Mouse (Mus musculus): ENCODE measurements around the gene Atox1. TPM values are rescaled to one million over a fixed set of nuclear protein-coding genes. Genes with fewer than 3 reads are reported as not detected.

Atox1 gene
- total and polyA plus RNA-seq, 3 experiments: 258 to 365 TPM; not detected in 1

DNA sequence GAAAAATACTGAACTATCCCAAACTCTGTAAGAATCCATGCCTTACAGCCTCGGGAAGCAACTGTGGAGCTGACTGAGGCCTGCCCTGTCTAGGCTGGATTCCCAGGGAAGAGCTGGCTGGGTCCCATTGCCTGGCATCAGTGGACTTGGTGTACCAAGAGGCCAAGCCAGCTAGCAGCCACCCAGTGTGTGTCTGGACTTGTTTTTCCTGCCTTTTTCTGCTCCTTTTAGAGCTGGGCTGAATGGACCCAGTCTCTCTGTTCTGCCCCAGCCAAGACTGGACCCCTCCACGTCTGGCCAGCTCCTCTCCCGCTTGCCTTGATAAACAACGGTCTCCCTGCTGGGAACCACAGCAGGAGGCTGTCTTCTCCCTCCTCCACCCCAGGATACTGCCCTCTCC is 23.0 kb downstream of the Atox1 start:
- no peak for DNase-seq (ENCODE audit: low read depth, low spot score)
- no peaks in the 10 kb centered on the region for H3K36me3 ChIP-seq (ENCODE audit: control insufficient read depth in 1 of 2, insufficient read depth in 2 of 2, low read length in 2 of 2)
- no peaks in the 10 kb centered on the region for H3K79me2 ChIP-seq (ENCODE audit: control insufficient read depth, insufficient read depth, low read length, poor library complexity)
- H3K9me3 ChIP-seq (replicated peaks; ENCODE audit: insufficient read depth, low read length): no peaks in the 10 kb centered on the region
- no peak for TF ChIP-seq ZMIZ1 (IDR thresholded peaks at IDR 0.05; ENCODE audit: low read depth, low read length)
- TF ChIP-seq RCOR1 (IDR thresholded peaks at IDR 0.05; ENCODE audit: low read depth, low read length): no peak
- TF ChIP-seq MAX (IDR thresholded peaks at IDR 0.05; ENCODE audit: low read length): no peak
- TF ChIP-seq MYC (IDR thresholded peaks at IDR 0.05; ENCODE audit: low read depth, low read length): no peak
- H3K4me1 ChIP-seq (ENCODE audit: control insufficient read depth in 1 of 2, insufficient read depth in 2 of 2, low read length in 2 of 2): no peaks in the 10 kb centered on the region
- no peak overlapping the region for H3K27ac ChIP-seq (ENCODE audit: control insufficient read depth, low read depth, low read length)
- peaks cover 16 to 22% of the 10 kb centered on the region in 2 experiments for H3K27me3 ChIP-seq (ENCODE audit: control insufficient read depth in 1 of 2, insufficient read depth in 2 of 2, low read length in 2 of 2)
- no peak overlapping the region for H3K4me3 ChIP-seq (ENCODE audit: control insufficient read depth in 1 of 2, insufficient read depth in 1 of 2, low read depth in 2 of 2, low read length in 2 of 2)
- H3K9ac ChIP-seq (ENCODE audit: control insufficient read depth, low read depth, low read length, poor library complexity, severe bottlenecking): no peak overlapping the region

DNA sequence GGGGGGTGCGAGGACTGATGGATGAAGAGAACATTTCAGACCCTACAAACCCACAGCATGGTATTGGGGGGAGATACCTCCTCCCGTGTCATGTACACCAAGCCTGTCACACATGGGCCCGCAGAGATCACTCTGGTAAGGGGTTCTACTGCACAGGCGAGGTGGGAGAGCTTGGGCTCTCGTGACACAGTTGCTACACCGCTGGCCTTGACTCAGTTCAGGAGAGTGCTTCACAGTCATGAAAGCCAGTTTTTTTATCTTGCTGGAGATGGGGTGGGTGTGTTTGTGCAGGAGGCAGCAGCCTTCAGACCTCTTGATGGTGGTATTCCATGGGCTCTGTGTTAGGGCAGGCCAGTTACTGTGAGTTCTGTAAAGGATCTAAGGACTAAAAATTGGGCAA is 24.9 kb downstream of the Atox1 start:
- Histone ChIP-seq H3K79me2 (ENCODE audit: control insufficient read depth, insufficient read depth, low read length, poor library complexity) (no peaks in the 10 kb centered on the region), H3K36me3 (ENCODE audit: control insufficient read depth in 1 of 2, insufficient read depth in 2 of 2, low read length in 2 of 2) (no peaks in the 10 kb centered on the region), H3K9ac (ENCODE audit: control insufficient read depth, low read depth, low read length, poor library complexity, severe bottlenecking) (no peak overlapping the region), H3K4me1 (ENCODE audit: control insufficient read depth in 1 of 2, insufficient read depth in 2 of 2, low read length in 2 of 2) (no peaks in the 10 kb centered on the region), H3K27me3 (ENCODE audit: control insufficient read depth in 1 of 2, insufficient read depth in 2 of 2, low read length in 2 of 2) (peaks cover 24 to 29% of the 10 kb centered on the region in 2 experiments), H3K9me3 (replicated peaks; ENCODE audit: insufficient read depth, low read length) (no peaks in the 10 kb centered on the region), H3K4me3 (ENCODE audit: control insufficient read depth in 1 of 2, insufficient read depth in 1 of 2, low read depth in 2 of 2, low read length in 2 of 2) (no peak overlapping the region), H3K27ac (ENCODE audit: control insufficient read depth, low read depth, low read length) (no peak overlapping the region)
- no peak for DNase-seq (ENCODE audit: low read depth, low spot score)
- TF ChIP-seq ETS1 (IDR thresholded peaks at IDR 0.05; ENCODE audit: low read depth, low read length): no peak
- TF ChIP-seq MXI1 (IDR thresholded peaks at IDR 0.05; ENCODE audit: low read depth, low read length): no peak
- TF ChIP-seq CHD1 (IDR thresholded peaks at IDR 0.05; ENCODE audit: low read depth, low read length): no peak
- TF ChIP-seq POLR2A (IDR thresholded peaks at IDR 0.05; ENCODE audit: control insufficient read depth in 1 of 2, insufficient read depth in 1 of 2, low read depth in 1 of 2, low read length in 2 of 2, poor library complexity in 1 of 2): no peak
- no peak for TF ChIP-seq POLR2AphosphoS5 (IDR thresholded peaks at IDR 0.05; ENCODE audit: borderline replicate concordance, low read depth, low read length)
- TF ChIP-seq SMC3 (IDR thresholded peaks at IDR 0.05; ENCODE audit: low read depth, low read length): no peak
- no peak for TF ChIP-seq ZC3H11A (IDR thresholded peaks at IDR 0.05; ENCODE audit: low read depth, low read length)
- TF ChIP-seq EP300 (IDR thresholded peaks at IDR 0.05; ENCODE audit: low read depth in 1 of 2, low read length in 2 of 2): no peak
- no peak for TF ChIP-seq POLR2AphosphoS2 (IDR thresholded peaks at IDR 0.05; ENCODE audit: low read length)

DNA sequence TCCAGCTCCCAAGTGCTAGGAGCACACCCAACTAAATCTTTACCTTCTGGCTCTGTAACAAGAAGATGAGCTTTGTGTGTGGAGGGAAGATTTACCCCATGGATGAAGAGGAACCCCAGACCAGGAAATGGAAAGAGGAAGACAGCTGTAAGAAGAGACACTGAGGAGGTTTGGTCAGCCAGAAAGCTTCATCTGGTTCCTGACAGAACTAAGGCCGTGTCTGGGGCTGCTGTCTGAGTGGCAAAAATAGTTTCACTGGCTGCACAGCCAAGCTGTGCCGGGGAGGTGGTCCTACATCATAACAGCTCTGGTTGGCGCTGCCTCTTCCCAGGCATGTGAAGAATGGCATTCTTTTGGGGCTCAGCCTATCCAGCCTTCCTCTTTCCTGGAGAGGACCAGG is 28.1 kb downstream of the Atox1 start:
- TF ChIP-seq UBTF (IDR thresholded peaks at IDR 0.05; ENCODE audit: borderline replicate concordance, insufficient read depth, low read depth, low read length) (no peak), TBP (IDR thresholded peaks at IDR 0.05; ENCODE audit: low read depth, low read length) (no peak), MAZ (IDR thresholded peaks at IDR 0.05; ENCODE audit: low read depth, low read length) (no peak), CHD1 (IDR thresholded peaks at IDR 0.05; ENCODE audit: low read depth, low read length) (no peak), ELF1 (IDR thresholded peaks at IDR 0.05; ENCODE audit: low read depth, low read length) (no peak), MYC (IDR thresholded peaks at IDR 0.05; ENCODE audit: low read depth, low read length) (no peak), GATA1 (IDR thresholded peaks at IDR 0.05; ENCODE audit: low read depth, low read length) (no peak), ZKSCAN1 (IDR thresholded peaks at IDR 0.05; ENCODE audit: low read depth, low read length) (no peak)

More for the DNA sequence above, 28.1 kb downstream of the Atox1 start:
- H3K4me3 ChIP-seq (ENCODE audit: control insufficient read depth in 1 of 2, insufficient read depth in 1 of 2, low read depth in 2 of 2, low read length in 2 of 2): no peak overlapping the region
- no peaks in the 10 kb centered on the region for H3K4me1 ChIP-seq (ENCODE audit: control insufficient read depth in 1 of 2, insufficient read depth in 2 of 2, low read length in 2 of 2)
- no peak overlapping the region for H3K9ac ChIP-seq (ENCODE audit: control insufficient read depth, low read depth, low read length, poor library complexity, severe bottlenecking)
- no peaks in the 10 kb centered on the region for H3K36me3 ChIP-seq (ENCODE audit: control insufficient read depth in 1 of 2, insufficient read depth in 2 of 2, low read length in 2 of 2)
- peaks cover 33 to 42% of the 10 kb centered on the region in 2 experiments for H3K27me3 ChIP-seq (ENCODE audit: control insufficient read depth in 1 of 2, insufficient read depth in 2 of 2, low read length in 2 of 2)
- no peaks in the 10 kb centered on the region for H3K9me3 ChIP-seq (replicated peaks; ENCODE audit: insufficient read depth, low read length)
- H3K27ac ChIP-seq (ENCODE audit: control insufficient read depth, low read depth, low read length): no peak overlapping the region
- H3K79me2 ChIP-seq (ENCODE audit: control insufficient read depth, insufficient read depth, low read length, poor library complexity): no peaks in the 10 kb centered on the region
- DNase-seq (ENCODE audit: low read depth, low spot score): no peak

Data from MEL (cell line).